Mouse (Mus musculus): ENCODE results near the gene Olfr263.

Gene Olfr263

GRCm38 (mm10) chr13:21169657-21170430 is 40.4 kb downstream of the Olfr263 start:
- no peak for DNase-seq (ENCODE audit: extremely low read depth, low read depth, low spot score)

GRCm38 (mm10) chr13:21170431-21171155 is 41.2 kb downstream of the Olfr263 start:
- DNase-seq (ENCODE audit: extremely low read depth, low read depth, low spot score) = no peak

GRCm38 (mm10) chr13:21171156-21171530 is 41.7 kb downstream of the Olfr263 start:
- no peak for DNase-seq (ENCODE audit: extremely low read depth, low read depth, low spot score)

- no peak for DNase-seq (ENCODE audit: extremely low read depth, low read depth, low spot score)
These were observed 42.2 kb downstream of the Olfr263 start for GRCm38 (mm10) chr13:21171600-21172150.

- DNase-seq (ENCODE audit: extremely low read depth, low read depth, low spot score) = no peak
These were observed 43.0 kb downstream of the Olfr263 start for GRCm38 (mm10) chr13:21172241-21173027.

GRCm38 (mm10) chr13:21173072-21173471 is 43.6 kb downstream of the Olfr263 start:
- peak; percentile 80 for DNase-seq (ENCODE audit: extremely low read depth, low read depth, low spot score)

- DNase-seq (ENCODE audit: extremely low read depth, low read depth, low spot score) = no peak
These were observed 47.3 kb downstream of the Olfr263 start for GRCm38 (mm10) chr13:21176733-21177132.

- peak; percentile 77 for DNase-seq (ENCODE audit: extremely low read depth, low read depth, low spot score)
These were observed 48.2 kb downstream of the Olfr263 start for GRCm38 (mm10) chr13:21177657-21178056.

- no peak for DNase-seq (ENCODE audit: extremely low read depth, low read depth, low spot score)
These were observed 48.9 kb downstream of the Olfr263 start for GRCm38 (mm10) chr13:21178364-21178763.

- DNase-seq (ENCODE audit: extremely low read depth, low read depth, low spot score) = no peak
These were observed 49.9 kb downstream of the Olfr263 start, which contains the start of gene Trim27 for GRCm38 (mm10) chr13:21179367-21179723. Gene Trim27, plus strand, starts transcription at chr13:21179445.

GRCm38 (mm10) chr13:21179724-21180550 is 50.5 kb downstream of the Olfr263 start:
- no peak for DNase-seq (ENCODE audit: extremely low read depth, low read depth, low spot score)

GRCm38 (mm10) chr13:21180551-21181530 is 51.4 kb downstream of the Olfr263 start:
- no peak for DNase-seq (ENCODE audit: extremely low read depth, low read depth, low spot score)

GRCm38 (mm10) chr13:21181996-21182395 is 52.6 kb downstream of the Olfr263 start:
- no peak for DNase-seq (ENCODE audit: extremely low read depth, low read depth, low spot score)

GRCm38 (mm10) chr13:21183066-21183465 is 53.6 kb downstream of the Olfr263 start:
- DNase-seq (ENCODE audit: extremely low read depth, low read depth, low spot score) = no peak

GRCm38 (mm10) chr13:21183661-21184060 is 54.2 kb downstream of the Olfr263 start:
- DNase-seq (ENCODE audit: extremely low read depth, low read depth, low spot score) = no peak

GRCm38 (mm10) chr13:21185521-21185920 is 56.1 kb downstream of the Olfr263 start:
- no peak for DNase-seq (ENCODE audit: extremely low read depth, low read depth, low spot score)
